27 mouse cellular contexts compared by ENCODE assay signal in the genomic region with DNA sequence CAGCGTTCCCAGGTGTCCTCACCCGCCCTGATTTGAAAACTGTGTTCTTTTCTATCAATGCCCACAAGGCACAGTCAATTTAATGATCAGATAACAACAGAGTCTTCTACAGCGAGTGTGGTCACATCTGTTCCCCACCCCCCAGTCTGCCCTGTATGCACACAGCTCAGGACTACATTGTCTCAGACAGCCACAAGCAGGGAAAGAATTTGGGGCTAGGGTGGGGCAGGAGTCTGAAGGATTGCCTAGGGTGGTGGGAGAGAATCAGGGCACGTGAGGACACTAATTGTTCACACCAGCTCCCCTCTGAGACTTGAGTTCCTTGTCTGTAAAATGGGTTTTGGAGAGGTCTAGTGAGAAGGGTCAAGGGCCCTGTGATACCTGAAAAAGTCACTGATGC. TPM values are rescaled to one million over a fixed set of nuclear protein-coding genes. Genes with fewer than 3 reads are reported as not detected.
DNase-seq lines count a peak whose midpoint lies in the region; ATAC-seq and TF ChIP-seq lines count a peak whose summit lies in the region.
"Had no signal": no experiment of that assay in that cellular context is flagged by ENCODE, and none has a peak within 500 bp of the region (broad histone marks: within the 10 kb centered on the region; RNA-seq: fewer than 3 reads in every experiment).

No protein-coding gene starts in this region.

- WGBS in limb, embryonic 10.5 days = 66% methylated on average over 4 of the region's 4 CpGs
- WGBS in hindbrain, embryonic 11.5 days = 58% methylated on average over 4 of the region's 4 CpGs

- in situ Hi-C loops in ES-E14 (cut with MboI; ENCODE audit: low sequenced_read_pairs in 2 of 2, unreplicated experiment in 2 of 2) = loop anchor here in 1 of 2 experiments (5.0 kb wide), 1 partner anchor 46 kb away; no protein-coding TSS in a partner anchor

- no peak overlapping the region for H3K4me2 ChIP-seq in hindbrain, embryonic 11.5 days (replicated peaks; ENCODE audit: low read depth, low read length)
- H3K4me2 ChIP-seq: embryonic facial prominence, embryonic 12.5 days; forebrain, embryonic 13.5 days; forebrain, embryonic 15.5 days had no signal

- no peak for ATAC-seq in hindbrain, embryonic 11.5 days (ENCODE audit: low FRiP score)
- ATAC-seq: activated CD4-positive, CD25-positive, alpha-beta regulatory T cell, adult 4 months; CD4-positive, CD25-positive, alpha-beta regulatory T cell, adult 4 months; forebrain, embryonic 13.5 days; forebrain, embryonic 15.5 days; forebrain, postnatal 0 days; Patski had no signal

- no peaks in the 10 kb centered on the region for H3K36me3 ChIP-seq in ES-Bruce4 (ENCODE audit: control insufficient read depth, insufficient read depth, low read length, poor library complexity, severe bottlenecking)
- H3K36me3 ChIP-seq in ES-E14 (ENCODE audit: control insufficient read depth, insufficient read depth, low read length, poor library complexity, severe bottlenecking) = no peaks in the 10 kb centered on the region
- H3K36me3 ChIP-seq in limb, embryonic 10.5 days = no peaks in the 10 kb centered on the region
- no peaks in the 10 kb centered on the region for H3K36me3 ChIP-seq in hindbrain, embryonic 11.5 days (ENCODE audit: control insufficient read depth, insufficient read depth, low read length)
- H3K36me3 ChIP-seq: embryonic facial prominence, embryonic 12.5 days; forebrain, embryonic 15.5 days; G1E had no signal

- TF ChIP-seq CTCF in ES-Bruce4 (IDR thresholded peaks at IDR 0.05; ENCODE audit: low read depth, low read length) = no peak

- peak; percentile 95 for TF ChIP-seq EP300 in ES-Bruce4 (IDR thresholded peaks at IDR 0.05; ENCODE audit: insufficient read depth, low read depth, low read length)

- H3K9me3 ChIP-seq in ES-Bruce4 (replicated peaks; ENCODE audit: control insufficient read depth, insufficient read depth, low read length, poor library complexity, severe bottlenecking) (no peaks in the 10 kb centered on the region), ES-E14 (ENCODE audit: control insufficient read depth, insufficient read depth, low read depth, low read length) (no peaks in the 10 kb centered on the region)
- no peaks in the 10 kb centered on the region for H3K9me3 ChIP-seq in limb, embryonic 10.5 days (replicated peaks)
- no peaks in the 10 kb centered on the region for H3K9me3 ChIP-seq in hindbrain, embryonic 11.5 days (ENCODE audit: control insufficient read depth, low read length)
- H3K9me3 ChIP-seq: embryonic facial prominence, embryonic 12.5 days; forebrain, embryonic 13.5 days; forebrain, embryonic 15.5 days; G1E had no signal

- H3K4me3 ChIP-seq in ES-Bruce4 (ENCODE audit: low read depth, low read length) (no peak overlapping the region), ES-E14 (ENCODE audit: insufficient read depth in 1 of 2, low read depth in 1 of 2, low read length in 2 of 2, poor library complexity in 1 of 2, severe bottlenecking in 1 of 2) (no peak overlapping the region)
- no peak overlapping the region for H3K4me3 ChIP-seq in limb, embryonic 10.5 days
- no peak overlapping the region for H3K4me3 ChIP-seq in hindbrain, embryonic 11.5 days (ENCODE audit: low read depth, low read length)
- H3K4me3 ChIP-seq: embryonic facial prominence, embryonic 12.5 days; forebrain, embryonic 13.5 days; forebrain, embryonic 15.5 days had no signal

- no peaks in the 10 kb centered on the region for H3K27me3 ChIP-seq in ES-Bruce4 (ENCODE audit: control insufficient read depth, insufficient read depth, low read length, poor library complexity, severe bottlenecking)
- no peaks in the 10 kb centered on the region for H3K27me3 ChIP-seq in limb, embryonic 10.5 days (ENCODE audit: low read depth, poor library complexity, severe bottlenecking)
- H3K27me3 ChIP-seq in hindbrain, embryonic 11.5 days (ENCODE audit: control insufficient read depth, insufficient read depth, low read length) = no peaks in the 10 kb centered on the region
- H3K27me3 ChIP-seq: CH12.LX; embryonic facial prominence, embryonic 12.5 days; forebrain, embryonic 13.5 days; forebrain, embryonic 15.5 days; Patski had no signal

- TF ChIP-seq POLR2A in ES-Bruce4 (IDR thresholded peaks at IDR 0.05; ENCODE audit: insufficient read depth, low read length) = no peak

- H3K9ac ChIP-seq in ES-Bruce4 (ENCODE audit: low read depth, poor library complexity, severe bottlenecking) (peak overlapping the region; percentile 24; the same call in 1 of the 2 replicates), ES-E14 (ENCODE audit: insufficient read depth, low read depth, low read length, poor library complexity, severe bottlenecking) (no peak overlapping the region)
- no peak overlapping the region for H3K9ac ChIP-seq in hindbrain, embryonic 11.5 days (ENCODE audit: low read depth, low read length)
- H3K9ac ChIP-seq: embryonic facial prominence, embryonic 12.5 days; forebrain, embryonic 13.5 days; forebrain, embryonic 15.5 days; forebrain, postnatal 0 days had no signal

- H3K27ac ChIP-seq in ES-Bruce4 (ENCODE audit: insufficient read depth, low read length) (peak overlapping the region; percentile 81), ES-E14 (ENCODE audit: insufficient read depth, low read depth, low read length, poor library complexity, severe bottlenecking) (peak overlapping the region; percentile 92)
- H3K27ac ChIP-seq in limb, embryonic 10.5 days = 0 out of 2 replicates have a peak overlapping the region, but pooled peaks have one; percentile 10
- no peak overlapping the region for H3K27ac ChIP-seq in hindbrain, embryonic 11.5 days (ENCODE audit: low read depth, low read length)
- H3K27ac ChIP-seq: embryonic facial prominence, embryonic 12.5 days; forebrain, embryonic 13.5 days; forebrain, embryonic 15.5 days had no signal

- H3K4me1 ChIP-seq in ES-Bruce4 (ENCODE audit: control insufficient read depth, insufficient read depth, low read length) = peaks cover 11% of the 10 kb centered on the region
- H3K4me1 ChIP-seq in ES-E14 (ENCODE audit: control insufficient read depth in 2 of 2, insufficient read depth in 2 of 2, low read length in 2 of 2, poor library complexity in 1 of 2) = peaks cover 10 to 48% of the 10 kb centered on the region in 2 experiments
- peaks cover 21% of the 10 kb centered on the region for H3K4me1 ChIP-seq in limb, embryonic 10.5 days
- H3K4me1 ChIP-seq in hindbrain, embryonic 11.5 days (replicated peaks; ENCODE audit: control insufficient read depth, insufficient read depth, low read length) = no peaks in the 10 kb centered on the region
- H3K4me1 ChIP-seq: embryonic facial prominence, embryonic 12.5 days; forebrain, embryonic 13.5 days; forebrain, embryonic 15.5 days had no signal

- DNase-seq in ES-E14 (ENCODE audit: low read depth, low spot score) = peak; percentile 72
- peak; percentile 94 for DNase-seq in ZHBTc4 (ENCODE audit: low read depth, low spot score)
- DNase-seq in limb, embryonic 10.5 days (ENCODE audit: low spot score) = no peak
- DNase-seq in B cell, adult 2 months = no peak
- DNase-seq in cerebellum, postnatal 14 days = no peak
- DNase-seq in frontal cortex, adult 2 months (ENCODE audit: extremely low spot score in 1 of 2, low spot score in 1 of 2) = no peak
- no peak for DNase-seq in hindbrain, embryonic 11.5 days (ENCODE audit: low spot score)
- DNase-seq: adrenal gland, adult 8-10 months; adrenal gland, postnatal 14 days; adrenal gland, postnatal 36 days; cerebellum, adult 11-12 months; cerebellum, adult 2 months; cerebellum, adult 9-10 months; cerebellum, postnatal 10 days; cerebellum, postnatal 36 days; embryo, embryonic 11 days; forebrain, postnatal 0 days had no signal

TF ChIP-seq in ES-E14, 5 proteins besides CTCF, POLR2A, EP300 and RAD21:
- no peak for TF ChIP-seq MAFK (IDR thresholded peaks at IDR 0.05; ENCODE audit: insufficient read depth, low read depth, low read length)
- no peak for TF ChIP-seq ZNF384 (IDR thresholded peaks at IDR 0.05; ENCODE audit: low read depth, low read length)
- no peak for TF ChIP-seq HCFC1 (IDR thresholded peaks at IDR 0.05; ENCODE audit: borderline replicate concordance, insufficient read depth, low read length)
- TF ChIP-seq ZC3H11A (IDR thresholded peaks at IDR 0.05; ENCODE audit: borderline replicate concordance, low read depth, low read length) = no peak

RNA-seq across cellular contexts. Expression of gene Ahdc1, which starts 17.5 kb away (rescaled TPM):
- 88.2 and 102 TPM in 2 replicates for polyA plus RNA-seq in ES-Bruce4 (2011; ENCODE audit: insufficient read depth, insufficient read length, low read depth, missing spikeins)
- 61.8 and 88.9 TPM in 2 replicates for total RNA-seq in ES-E14 (2012; rRNA removed)
- polyA plus RNA-seq in limb, embryonic 10.5 days (2016; fragmentation: Nextera tagmentation; extraction: Ambion mirVana) = 13.0 and 13.8 TPM in 2 replicates
- polyA plus RNA-seq in frontal cortex, adult 2 months (2012; rRNA removed) = 28.5 and 28.6 TPM in 2 replicates
- polyA plus RNA-seq in hindbrain, embryonic 11.5 days (2014; fragmentation: Nextera tagmentation; extraction: Ambion mirVana) = 6.8 and 9.0 TPM in 2 replicates

RNA-seq across cellular contexts. Expression of gene Fgr, which starts 19.7 kb away (rescaled TPM):
- polyA plus RNA-seq in ES-Bruce4 (2011; ENCODE audit: insufficient read depth, insufficient read length, low read depth, missing spikeins) = 0.70 and 1.9 TPM in 2 replicates
- total RNA-seq in ES-E14 (2012; rRNA removed) = 1.3 and 1.8 TPM in 2 replicates
- polyA plus RNA-seq in limb, embryonic 10.5 days (2016; fragmentation: Nextera tagmentation; extraction: Ambion mirVana) = 0.19 and 0.33 TPM in 2 replicates
- polyA plus RNA-seq in frontal cortex, adult 2 months (2012; rRNA removed) = 0.18 and 0.19 TPM in 2 replicates
- 0.08 and 0.34 TPM in 2 replicates for polyA plus RNA-seq in hindbrain, embryonic 11.5 days (2014; fragmentation: Nextera tagmentation; extraction: Ambion mirVana)
- total RNA-seq: forebrain, postnatal 0 days had no signal
- polyA plus RNA-seq: forebrain, embryonic 11.5 days; forebrain, embryonic 13.5 days; G1E; Patski had no signal

Comparison
In these comparisons a context has a peak if more than half of its experiments do, and no peak if none do; other contexts are left out.
1. DNase-seq: peak in ES-E14 (single experiment) and ZHBTc4 (single experiment); none in limb, embryonic 10.5 days (single experiment), B cell, adult 2 months (0 of 2), cerebellum, postnatal 14 days (0 of 2), frontal cortex, adult 2 months (0 of 2) and hindbrain, embryonic 11.5 days (single experiment).